Mouse (Mus musculus): ENCODE measurements around the gene Alg6.

The Alg6 gene

GRCm38 (mm10) chr4:99714904-99715782 is at the start of gene Alg6:
Alg6 (plus strand) TSS chr4:99715664.
- DNase-seq (ENCODE audit: low read depth, low spot score) = peak; percentile 95
- no peaks in the 10 kb centered on the region for H3K36me3 ChIP-seq (ENCODE audit: control insufficient read depth, insufficient read depth, low read length, poor library complexity, severe bottlenecking)
- H3K27me3 ChIP-seq (ENCODE audit: control insufficient read depth, insufficient read depth, low read length, poor library complexity, severe bottlenecking) = no peaks in the 10 kb centered on the region

GRCm38 (mm10) chr4:99670203-99670851 is 45.1 kb upstream of the Alg6 start:
- H3K27me3 ChIP-seq (ENCODE audit: control insufficient read depth, insufficient read depth, low read length, poor library complexity, severe bottlenecking) = no peaks in the 10 kb centered on the region; the same call in 1 of the 2 replicates
- H3K36me3 ChIP-seq (ENCODE audit: control insufficient read depth, insufficient read depth, low read length, poor library complexity, severe bottlenecking) = no peaks in the 10 kb centered on the region
- DNase-seq (ENCODE audit: low read depth, low spot score) = no peak

GRCm38 (mm10) chr4:99675191-99675590 is 40.3 kb upstream of the Alg6 start:
- no peak for DNase-seq (ENCODE audit: low read depth, low spot score)
- H3K27me3 ChIP-seq (ENCODE audit: control insufficient read depth, insufficient read depth, low read length, poor library complexity, severe bottlenecking) = no peaks in the 10 kb centered on the region
- H3K36me3 ChIP-seq (ENCODE audit: control insufficient read depth, insufficient read depth, low read length, poor library complexity, severe bottlenecking) = no peaks in the 10 kb centered on the region

GRCm38 (mm10) chr4:99683941-99684340 is 31.5 kb upstream of the Alg6 start:
- DNase-seq (ENCODE audit: low read depth, low spot score) = no peak
- no peaks in the 10 kb centered on the region for H3K36me3 ChIP-seq (ENCODE audit: control insufficient read depth, insufficient read depth, low read length, poor library complexity, severe bottlenecking)
- no peaks in the 10 kb centered on the region for H3K27me3 ChIP-seq (ENCODE audit: control insufficient read depth, insufficient read depth, low read length, poor library complexity, severe bottlenecking)

- no peak for DNase-seq (ENCODE audit: low read depth, low spot score)
- H3K27me3 ChIP-seq (ENCODE audit: control insufficient read depth, insufficient read depth, low read length, poor library complexity, severe bottlenecking) = no peaks in the 10 kb centered on the region
- H3K36me3 ChIP-seq (ENCODE audit: control insufficient read depth, insufficient read depth, low read length, poor library complexity, severe bottlenecking) = no peaks in the 10 kb centered on the region
Measured at GRCm38 (mm10) chr4:99686308-99686707, 29.2 kb upstream of the Alg6 start.

- H3K36me3 ChIP-seq (ENCODE audit: control insufficient read depth, insufficient read depth, low read length, poor library complexity, severe bottlenecking) = no peaks in the 10 kb centered on the region
- DNase-seq (ENCODE audit: low read depth, low spot score) = no peak
- H3K27me3 ChIP-seq (ENCODE audit: control insufficient read depth, insufficient read depth, low read length, poor library complexity, severe bottlenecking) = no peaks in the 10 kb centered on the region
Measured at GRCm38 (mm10) chr4:99712583-99713183, 2.8 kb upstream of the Alg6 start.

GRCm38 (mm10) chr4:99713971-99714370 is 1.5 kb upstream of the Alg6 start:
- Histone ChIP-seq H3K36me3 (ENCODE audit: control insufficient read depth, insufficient read depth, low read length, poor library complexity, severe bottlenecking) (no peaks in the 10 kb centered on the region), H3K27me3 (ENCODE audit: control insufficient read depth, insufficient read depth, low read length, poor library complexity, severe bottlenecking) (no peaks in the 10 kb centered on the region)
- DNase-seq (ENCODE audit: low read depth, low spot score) = no peak

GRCm38 (mm10) chr4:99715783-99716416 is 436 bp downstream of the Alg6 start:
- no peaks in the 10 kb centered on the region for H3K27me3 ChIP-seq (ENCODE audit: control insufficient read depth, insufficient read depth, low read length, poor library complexity, severe bottlenecking)
- DNase-seq (ENCODE audit: low read depth, low spot score) = no peak
- no peaks in the 10 kb centered on the region for H3K36me3 ChIP-seq (ENCODE audit: control insufficient read depth, insufficient read depth, low read length, poor library complexity, severe bottlenecking)

GRCm38 (mm10) chr4:99717905-99718304 is 2.4 kb downstream of the Alg6 start:
- Histone ChIP-seq H3K27me3 (ENCODE audit: control insufficient read depth, insufficient read depth, low read length, poor library complexity, severe bottlenecking) (no peaks in the 10 kb centered on the region), H3K36me3 (ENCODE audit: control insufficient read depth, insufficient read depth, low read length, poor library complexity, severe bottlenecking) (no peaks in the 10 kb centered on the region)
- no peak for DNase-seq (ENCODE audit: low read depth, low spot score)

- H3K36me3 ChIP-seq (ENCODE audit: control insufficient read depth, insufficient read depth, low read length, poor library complexity, severe bottlenecking) = no peaks in the 10 kb centered on the region; the same call in 1 of the 2 replicates
- DNase-seq (ENCODE audit: low read depth, low spot score) = no peak
- H3K27me3 ChIP-seq (ENCODE audit: control insufficient read depth, insufficient read depth, low read length, poor library complexity, severe bottlenecking) = no peaks in the 10 kb centered on the region
Measured at GRCm38 (mm10) chr4:99724331-99724730, 8.9 kb downstream of the Alg6 start.

- no peak for DNase-seq (ENCODE audit: low read depth, low spot score)
- Histone ChIP-seq H3K27me3 (ENCODE audit: control insufficient read depth, insufficient read depth, low read length, poor library complexity, severe bottlenecking) (no peaks in the 10 kb centered on the region), H3K36me3 (ENCODE audit: control insufficient read depth, insufficient read depth, low read length, poor library complexity, severe bottlenecking) (no peaks in the 10 kb centered on the region; the same call in none of the 2 replicates)
Measured at GRCm38 (mm10) chr4:99725914-99726451, 10.5 kb downstream of the Alg6 start.

- no peaks in the 10 kb centered on the region for H3K27me3 ChIP-seq (ENCODE audit: control insufficient read depth, insufficient read depth, low read length, poor library complexity, severe bottlenecking)
- H3K36me3 ChIP-seq (ENCODE audit: control insufficient read depth, insufficient read depth, low read length, poor library complexity, severe bottlenecking) = no peaks in the 10 kb centered on the region
- DNase-seq (ENCODE audit: low read depth, low spot score) = no peak
Measured at GRCm38 (mm10) chr4:99739836-99740235, 24.4 kb downstream of the Alg6 start.

GRCm38 (mm10) chr4:99752426-99752825 is 37.0 kb downstream of the Alg6 start:
- H3K36me3 ChIP-seq (ENCODE audit: control insufficient read depth, insufficient read depth, low read length, poor library complexity, severe bottlenecking) = peaks cover 4% of the 10 kb centered on the region
- H3K27me3 ChIP-seq (ENCODE audit: control insufficient read depth, insufficient read depth, low read length, poor library complexity, severe bottlenecking) = no peaks in the 10 kb centered on the region
- no peak for DNase-seq (ENCODE audit: low read depth, low spot score)

- Histone ChIP-seq H3K27me3 (ENCODE audit: control insufficient read depth, insufficient read depth, low read length, poor library complexity, severe bottlenecking) (no peaks in the 10 kb centered on the region; the same call in 1 of the 2 replicates), H3K36me3 (ENCODE audit: control insufficient read depth, insufficient read depth, low read length, poor library complexity, severe bottlenecking) (no peaks in the 10 kb centered on the region)
- DNase-seq (ENCODE audit: low read depth, low spot score) = no peak
Measured at GRCm38 (mm10) chr4:99766303-99766702, 50.8 kb downstream of the Alg6 start.
